Mouse (Mus musculus) liver, postnatal 0 days (tissue): ENCODE results near the gene Gm136.
"Not testable (repeated sequence)": the region's sequence is repeated elsewhere in the genome, so short reads cannot be mapped to it uniquely, and the experiment has no call there.

Experiments used
- CTCF ChIP-seq: sonication (generic); IDR thresholded peaks from 2 replicates; pipeline ENCODE4 v1.5.1; 2016; ENCODE audit warnings: antibody characterized with exemption, low read depth
- EP300 ChIP-seq: IDR thresholded peaks from 2 replicates; pipeline ENCODE4 v1.6.1; 2016; ENCODE audit warnings: antibody characterized with exemption, low read depth, mild to moderate bottlenecking

DNA sequence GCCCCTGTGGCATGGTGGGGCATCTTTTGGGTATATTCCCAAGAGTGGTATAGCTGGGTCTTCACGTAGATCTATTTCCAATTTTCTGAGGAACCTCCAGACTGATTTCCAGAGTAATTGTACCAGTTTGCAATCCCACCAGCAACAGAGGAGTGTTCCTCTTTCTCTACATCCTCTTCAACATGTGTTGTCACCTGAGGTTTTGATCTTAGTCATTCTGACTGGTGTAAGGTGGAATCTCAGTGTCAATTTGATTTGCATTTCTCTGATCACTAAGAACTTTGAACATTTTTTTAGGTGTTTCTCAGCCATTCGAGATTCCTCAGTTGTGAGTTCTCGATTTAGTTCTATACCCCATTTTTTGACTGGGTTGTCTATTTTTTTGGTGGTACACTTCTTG, 30.4 kb downstream of the Gm136 start:
- not testable (repeated sequence) for TF ChIP-seq EP300, CTCF
